Mouse (Mus musculus) cerebellum, adult 8-10 months (tissue): ENCODE data around the gene Mindy2.

Source experiments
- DNase-seq: peaks from one replicate; pipeline ENCODE4 v3.0.0; 2022

The Mindy2 gene

DNA sequence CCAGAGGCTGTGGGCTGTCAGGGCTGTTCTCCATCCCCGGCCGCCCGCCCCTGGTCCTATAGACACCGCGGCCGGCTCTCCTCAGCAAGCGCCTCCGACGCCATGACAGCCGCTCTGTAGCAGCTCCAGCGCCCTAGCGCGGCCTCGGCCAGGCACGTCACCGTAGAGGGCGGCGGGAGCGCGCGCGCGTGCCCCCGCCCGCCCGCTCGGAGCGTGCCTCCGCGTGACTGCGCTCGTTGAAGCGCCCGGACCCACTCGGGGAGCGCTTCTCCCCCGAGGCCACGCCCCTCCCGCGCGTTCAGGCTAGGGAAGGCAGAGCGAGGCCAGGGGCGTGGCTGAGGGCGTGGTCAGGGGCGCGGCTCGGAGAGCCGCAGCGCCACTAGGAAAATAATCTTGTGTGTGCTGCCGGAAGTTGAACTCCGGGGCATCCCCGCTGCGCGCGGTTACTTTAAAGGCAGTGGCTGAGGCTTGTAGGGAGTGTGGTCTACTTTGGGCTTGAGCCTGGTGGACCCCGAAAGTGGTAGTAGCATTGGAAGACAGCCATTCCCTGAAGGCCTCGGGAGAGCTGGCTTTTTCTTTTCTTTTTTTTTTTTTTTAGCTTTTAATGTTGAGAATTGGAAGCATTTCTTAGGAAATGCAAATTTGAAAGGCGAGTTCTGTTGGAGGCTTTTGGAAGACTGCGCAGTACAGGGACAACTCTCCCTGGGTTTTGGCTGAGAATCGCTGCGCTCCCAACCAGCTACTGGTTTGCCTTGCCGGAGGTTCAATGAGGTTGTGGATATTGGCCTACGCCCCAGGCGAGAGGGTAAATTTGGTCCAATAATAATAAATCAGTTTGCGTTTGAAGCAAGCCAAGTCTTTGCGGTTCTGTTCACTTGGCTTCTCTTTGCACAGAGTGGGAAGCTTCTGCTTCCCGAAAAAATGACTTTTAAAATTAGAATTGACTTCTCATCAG lies at the start of gene Mindy2:
TSS of gene Mindy2 (minus strand) at position 162 of the 955 bp plus-strand sequence.
- DNase-seq, result peak; percentile 98

DNA sequence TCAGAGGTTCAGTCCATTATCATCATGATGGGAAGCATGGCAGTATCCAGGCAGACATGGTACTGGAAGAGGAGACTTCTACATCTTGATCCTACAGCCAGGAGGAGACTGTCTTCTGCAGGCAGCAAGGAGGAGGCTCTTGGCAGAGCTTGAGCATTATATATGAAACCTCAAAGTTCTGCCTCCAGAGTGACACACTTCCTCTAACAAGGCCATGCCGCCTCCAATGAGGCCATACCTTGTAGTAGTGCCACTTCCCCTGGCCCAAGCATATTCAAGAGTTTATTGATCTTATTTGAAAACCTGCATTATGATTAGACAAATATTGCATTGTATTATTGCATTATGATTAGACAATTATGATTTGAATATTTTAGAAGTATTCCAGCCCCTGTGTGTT lies 49.5 kb upstream of the Mindy2 start:
- DNase-seq, result no peak

DNA sequence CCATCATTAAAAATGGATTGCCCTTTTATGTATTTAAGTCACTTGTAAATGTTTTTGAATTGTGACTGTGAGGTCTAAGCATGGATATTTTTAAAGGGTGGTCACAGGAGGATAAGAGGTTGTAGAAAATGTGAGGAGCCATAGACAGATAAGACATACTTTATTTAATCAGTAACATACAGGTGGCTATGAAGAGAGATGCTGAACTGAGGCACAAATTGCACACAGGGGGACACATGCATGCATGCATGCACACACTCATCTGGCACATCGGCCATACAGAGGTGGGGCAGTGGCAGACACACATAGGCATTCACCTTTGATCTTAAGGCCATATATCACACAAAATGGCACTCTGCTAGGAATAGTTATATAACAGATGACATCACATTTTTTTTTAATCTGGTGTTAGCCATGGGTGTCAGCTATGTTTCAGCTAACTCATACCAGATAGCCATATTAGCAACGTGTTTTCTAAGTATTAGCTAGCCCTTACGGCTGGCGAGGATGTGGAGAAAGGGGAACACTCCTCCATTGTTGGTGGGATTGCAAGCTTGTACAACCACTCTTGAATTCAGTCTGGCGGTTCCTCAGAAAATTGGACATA lies 46.7 kb upstream of the Mindy2 start:
- no peak for DNase-seq

DNA sequence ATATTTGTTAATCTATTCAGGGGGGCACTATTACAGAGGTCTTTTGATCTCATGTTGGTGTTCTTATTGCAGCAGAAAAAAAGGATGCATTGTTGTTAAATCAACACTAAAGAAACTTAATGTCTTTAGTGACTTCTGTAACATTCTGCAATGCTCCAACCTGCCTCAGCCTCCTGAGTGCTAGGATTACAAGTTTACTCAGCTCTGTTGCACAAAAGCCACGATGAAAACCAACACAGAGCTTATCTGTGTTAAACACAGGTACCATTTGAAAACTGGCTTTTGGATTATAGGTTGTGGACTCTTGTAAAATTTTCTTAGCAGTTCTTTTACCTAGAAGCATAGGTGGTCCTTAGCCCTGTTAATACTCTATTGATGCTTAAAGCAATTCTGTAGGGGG lies 41.1 kb upstream of the Mindy2 start:
- DNase-seq, result no peak

DNA sequence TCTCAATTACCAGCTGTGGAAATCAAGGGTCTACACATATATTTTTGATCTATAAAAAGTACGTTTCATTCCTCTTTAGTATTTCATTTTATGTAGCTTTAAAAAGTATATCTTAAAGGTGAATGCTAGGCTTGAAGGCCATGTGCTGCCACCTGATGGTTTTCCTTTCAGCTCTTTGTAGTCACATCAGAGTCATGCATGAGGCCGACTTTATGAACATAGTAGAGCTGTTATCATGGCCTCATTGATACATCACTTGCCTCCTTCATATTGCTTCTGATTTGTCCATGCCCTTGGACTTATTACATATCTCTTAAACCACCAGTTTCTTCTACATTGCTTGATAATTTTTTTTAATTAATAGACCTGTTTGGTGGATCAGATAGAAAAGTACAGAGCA lies 38.7 kb upstream of the Mindy2 start:
- DNase-seq, result no peak

DNA sequence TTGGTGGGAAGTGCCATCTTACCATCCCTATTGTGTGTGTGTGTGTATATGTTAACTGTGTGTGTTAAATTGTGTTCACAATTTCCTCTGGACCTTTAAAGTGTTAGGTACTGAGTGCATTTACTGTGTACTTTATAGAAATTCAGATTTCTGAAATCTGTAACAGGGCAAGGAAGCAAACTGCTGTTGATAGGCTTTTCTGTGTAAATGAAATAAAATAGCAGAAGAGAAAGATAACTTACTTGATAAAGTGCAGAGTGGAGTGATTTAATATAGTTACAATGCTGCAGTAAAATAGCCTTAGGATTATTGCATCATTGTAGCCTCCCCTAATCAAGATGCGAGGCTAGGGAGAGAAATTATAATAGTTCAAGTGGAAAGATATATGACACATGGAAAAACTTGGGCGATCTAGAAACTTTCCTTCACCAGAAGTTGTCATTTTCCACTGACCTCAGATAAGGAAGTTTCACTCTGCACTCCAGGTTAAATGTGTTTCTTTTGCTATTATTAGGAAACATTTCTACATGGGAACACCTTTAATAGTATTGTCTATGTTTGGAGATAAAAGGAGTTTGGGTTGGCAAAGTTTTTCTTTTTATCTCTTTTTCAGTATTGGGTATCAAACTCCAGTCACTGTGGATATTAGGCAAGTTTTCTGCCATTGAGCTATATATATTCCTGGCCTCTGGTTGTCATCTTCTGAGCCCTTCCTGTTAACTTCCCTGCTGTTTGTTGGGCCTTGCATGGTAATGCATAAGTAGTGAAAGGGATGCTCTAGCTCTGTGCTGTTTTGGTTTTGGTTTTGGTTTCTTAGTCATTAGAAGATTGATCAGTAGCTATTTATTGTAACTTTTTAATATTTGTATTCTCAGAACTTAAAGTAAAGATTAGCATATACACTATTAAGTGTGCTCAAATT lies 35.1 kb upstream of the Mindy2 start:
- no peak for DNase-seq

DNA sequence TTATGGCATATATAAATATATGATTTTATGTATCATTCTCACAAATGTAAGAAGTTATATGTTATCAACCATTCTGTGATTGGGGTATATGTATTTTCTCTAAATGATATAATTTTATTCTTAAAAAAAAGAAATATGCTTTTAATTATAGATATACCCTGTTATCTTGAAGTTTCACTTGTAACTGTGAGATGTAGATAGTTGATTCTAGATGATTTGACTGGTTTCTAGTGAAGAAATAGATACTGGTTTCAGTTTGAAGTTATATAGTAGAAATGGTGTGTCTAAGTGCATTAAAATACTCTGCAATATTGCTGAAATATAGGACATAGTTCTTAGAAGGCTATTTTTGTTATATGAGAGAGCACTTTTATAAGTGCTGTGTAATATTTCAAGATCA lies 33.6 kb upstream of the Mindy2 start:
- DNase-seq, result no peak

DNA sequence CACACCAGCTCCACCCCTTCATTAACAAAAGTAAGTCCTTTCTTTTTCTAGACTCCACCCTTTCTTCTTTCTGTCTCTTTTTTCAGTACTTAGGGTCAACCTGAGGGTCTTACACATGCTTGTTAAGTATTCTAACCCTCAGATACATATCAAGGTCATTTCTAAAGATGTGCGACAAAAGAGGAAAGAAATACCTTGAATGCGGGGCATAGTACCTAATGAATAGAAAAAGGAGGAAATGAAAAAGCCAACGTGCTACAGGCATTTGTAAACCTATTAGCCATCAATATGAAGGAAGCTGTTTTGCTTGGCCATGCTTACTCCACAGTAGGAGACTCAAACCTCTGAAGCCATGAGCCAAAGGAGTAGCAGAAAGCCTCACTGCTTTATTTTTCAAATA lies 33.0 kb upstream of the Mindy2 start:
- no peak for DNase-seq

DNA sequence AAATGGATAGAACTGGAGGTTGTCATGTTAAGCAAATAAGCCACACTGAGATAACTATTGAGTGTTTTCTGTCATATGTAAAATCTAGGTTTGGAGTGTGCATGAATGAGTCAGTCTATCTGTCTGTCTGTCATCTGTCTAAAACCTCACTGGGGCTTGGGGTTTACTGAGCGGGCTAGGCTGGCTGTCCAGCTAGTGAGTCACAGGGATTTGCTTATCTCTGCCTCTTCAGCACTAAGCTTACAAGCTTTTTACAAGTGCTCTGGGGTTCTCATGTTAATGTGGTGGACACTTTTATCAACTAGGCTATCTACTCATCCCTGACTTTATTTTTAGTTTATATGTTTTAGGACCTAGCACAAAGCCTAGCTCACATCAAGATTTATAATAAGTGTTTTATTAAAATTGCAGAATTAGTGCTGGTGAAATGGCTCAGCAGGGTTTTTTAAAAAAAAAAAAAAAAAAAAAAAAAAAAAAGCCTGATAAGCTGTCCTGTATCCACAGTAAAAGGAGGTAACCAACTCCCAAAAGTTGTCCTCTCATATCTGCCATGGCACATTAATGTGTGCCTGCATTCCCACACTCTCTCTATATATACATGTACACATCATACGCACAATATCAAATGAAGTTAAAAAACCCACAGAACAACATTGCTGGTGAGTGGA lies 31.5 kb upstream of the Mindy2 start:
- no peak for DNase-seq

DNA sequence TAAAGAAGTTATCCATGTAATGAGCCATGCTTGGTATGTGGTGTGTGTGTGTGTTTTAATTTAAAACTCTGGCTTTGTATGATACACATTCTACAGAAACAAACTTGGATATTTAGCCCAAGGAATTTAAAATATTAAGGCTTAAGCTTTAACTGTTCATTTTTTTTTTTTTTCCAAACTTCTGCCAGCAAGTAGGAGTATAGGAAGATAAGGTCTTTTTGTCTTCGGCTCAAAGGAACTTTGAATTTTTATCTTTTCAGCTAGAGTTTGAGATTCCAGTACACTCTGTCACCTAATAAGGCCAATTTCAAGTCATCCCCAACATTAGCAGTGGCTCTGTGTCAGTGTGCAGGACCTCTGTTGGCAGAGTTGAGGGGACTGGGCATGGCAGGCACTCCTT lies 25.2 kb upstream of the Mindy2 start:
- DNase-seq, result no peak

DNA sequence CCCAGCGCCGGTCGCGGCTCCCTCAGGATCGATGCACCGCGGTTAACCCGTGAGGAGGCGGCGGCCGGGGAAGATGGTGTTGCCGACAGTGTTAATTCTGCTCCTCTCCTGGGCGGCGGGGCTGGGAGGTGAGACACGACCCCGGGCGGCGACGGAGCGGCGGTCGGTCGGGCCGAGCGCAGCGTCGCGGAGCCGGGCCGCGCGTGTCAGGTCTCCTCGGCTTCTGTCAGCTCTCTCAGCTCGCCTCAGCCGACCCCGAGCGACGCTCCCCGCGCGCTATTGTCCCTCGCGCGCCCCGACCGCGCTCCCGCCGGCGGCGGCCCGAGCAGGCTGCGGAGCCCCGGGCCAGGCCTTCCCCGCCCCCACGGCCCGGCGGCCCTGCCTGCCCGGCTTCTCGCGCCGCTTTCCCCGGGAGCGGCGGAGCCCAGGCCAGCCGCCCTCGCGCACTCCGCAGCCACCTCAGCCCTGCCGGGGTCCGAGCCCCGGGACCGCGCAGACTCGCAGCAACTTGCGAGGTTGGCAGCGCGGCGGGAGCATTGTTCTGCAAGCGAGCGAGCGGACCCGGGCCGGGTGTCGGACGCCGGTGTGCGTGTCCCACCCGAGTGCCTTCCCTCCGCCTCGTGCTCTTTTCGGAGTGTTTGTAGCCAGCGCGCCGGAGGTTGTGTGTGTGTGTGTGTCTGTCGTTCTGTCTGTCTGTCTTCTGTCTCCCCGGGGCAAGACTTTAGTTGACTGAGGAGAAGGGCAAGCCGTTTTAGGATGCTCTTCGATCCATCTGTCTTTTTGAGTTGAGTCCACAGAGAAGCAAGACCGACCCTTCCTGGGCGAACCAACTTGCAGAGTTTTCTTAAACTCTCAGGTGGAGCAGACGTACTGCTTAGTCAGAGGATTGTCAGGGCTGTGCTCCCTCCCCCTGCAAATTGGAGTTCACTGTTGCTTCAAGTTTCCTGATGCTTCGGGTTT lies 22.4 kb upstream of the Mindy2 start:
- peak; percentile 64 for DNase-seq

DNA sequence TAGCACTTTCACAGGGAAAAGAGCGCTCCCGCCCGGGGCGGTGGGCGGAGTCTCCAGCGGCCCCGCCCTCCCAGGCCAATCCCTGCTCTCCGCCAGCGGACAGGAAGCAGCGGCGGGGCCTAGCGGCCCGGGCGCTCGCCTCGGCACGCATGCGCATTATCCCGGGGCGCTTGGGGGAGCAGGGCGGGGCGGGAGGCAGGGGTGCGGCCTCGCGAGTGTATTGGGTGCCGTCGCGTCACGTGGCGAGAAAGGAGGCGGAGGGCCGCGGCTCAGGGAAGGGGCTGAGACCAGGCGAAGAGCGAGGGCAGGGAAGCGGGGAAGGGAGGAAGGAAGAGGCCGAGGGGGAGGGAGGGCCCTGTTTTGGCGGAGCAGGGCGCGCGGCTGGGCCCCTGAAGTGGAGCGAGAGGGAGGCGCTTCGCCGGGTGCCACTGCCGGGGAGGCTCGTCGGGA lies 21.7 kb upstream of the Mindy2 start, which contains the start of gene Adam10:
TSS of gene Adam10 (plus strand) at position 316 of the 450 bp plus-strand sequence.
- peak; percentile 99 for DNase-seq

DNA sequence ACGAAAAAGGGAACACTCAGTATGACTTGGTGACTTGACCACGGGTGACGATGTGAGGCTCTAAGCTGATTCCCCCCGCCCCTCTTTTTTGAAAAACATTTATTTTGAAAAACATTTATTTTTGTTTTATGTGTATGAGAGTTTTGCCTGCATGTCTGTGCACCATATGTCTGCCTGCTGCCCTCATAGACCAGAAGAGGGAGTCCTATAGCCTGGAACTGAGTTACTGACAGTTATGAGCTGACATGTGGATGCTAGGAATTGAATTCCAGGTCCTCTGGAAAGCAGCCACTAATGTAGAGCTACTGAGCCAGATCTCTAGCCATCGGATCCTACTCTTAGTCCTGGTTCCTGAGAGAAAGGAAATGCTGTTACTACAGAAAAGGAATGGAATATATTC lies 19.0 kb upstream of the Mindy2 start:
- no peak for DNase-seq

DNA sequence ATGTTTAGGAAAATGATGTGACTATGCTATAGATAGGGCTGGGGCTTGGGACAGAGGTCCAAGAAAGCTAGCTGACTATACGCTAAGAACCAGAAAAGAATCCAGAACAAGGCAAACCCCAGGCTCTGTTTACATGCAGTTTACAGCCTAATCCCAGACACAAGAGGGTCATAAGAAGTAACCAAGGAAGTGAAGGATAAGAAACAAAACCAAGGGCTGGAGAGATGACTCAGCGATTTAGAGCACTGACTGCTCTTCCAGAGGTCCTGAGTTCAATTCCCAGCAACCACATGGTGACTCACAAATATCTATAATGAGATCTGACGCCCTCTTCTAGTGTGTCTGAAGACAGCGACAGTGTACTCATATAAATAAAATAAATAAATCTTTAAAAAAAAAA lies 18.1 kb upstream of the Mindy2 start:
- no peak for DNase-seq

DNA sequence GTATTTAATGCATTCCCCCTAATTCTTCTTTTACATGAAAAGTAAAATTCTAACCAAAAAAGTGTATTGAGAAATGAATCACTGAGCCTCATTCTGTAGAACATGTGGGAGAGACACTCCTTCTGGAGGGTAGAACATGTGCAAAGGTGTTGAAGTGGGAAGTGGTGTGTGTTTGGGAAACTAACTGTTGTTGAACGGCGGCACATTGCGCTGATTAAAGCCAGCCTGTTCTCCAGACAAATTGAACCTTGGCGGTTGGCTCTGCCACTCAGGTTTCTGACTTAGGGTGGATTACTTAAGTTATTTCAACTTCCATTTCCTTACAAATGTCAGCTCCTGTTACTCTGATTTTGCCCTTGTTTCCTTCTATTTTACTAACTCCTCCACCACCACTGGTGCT lies 16.7 kb upstream of the Mindy2 start:
- DNase-seq, result no peak

DNA sequence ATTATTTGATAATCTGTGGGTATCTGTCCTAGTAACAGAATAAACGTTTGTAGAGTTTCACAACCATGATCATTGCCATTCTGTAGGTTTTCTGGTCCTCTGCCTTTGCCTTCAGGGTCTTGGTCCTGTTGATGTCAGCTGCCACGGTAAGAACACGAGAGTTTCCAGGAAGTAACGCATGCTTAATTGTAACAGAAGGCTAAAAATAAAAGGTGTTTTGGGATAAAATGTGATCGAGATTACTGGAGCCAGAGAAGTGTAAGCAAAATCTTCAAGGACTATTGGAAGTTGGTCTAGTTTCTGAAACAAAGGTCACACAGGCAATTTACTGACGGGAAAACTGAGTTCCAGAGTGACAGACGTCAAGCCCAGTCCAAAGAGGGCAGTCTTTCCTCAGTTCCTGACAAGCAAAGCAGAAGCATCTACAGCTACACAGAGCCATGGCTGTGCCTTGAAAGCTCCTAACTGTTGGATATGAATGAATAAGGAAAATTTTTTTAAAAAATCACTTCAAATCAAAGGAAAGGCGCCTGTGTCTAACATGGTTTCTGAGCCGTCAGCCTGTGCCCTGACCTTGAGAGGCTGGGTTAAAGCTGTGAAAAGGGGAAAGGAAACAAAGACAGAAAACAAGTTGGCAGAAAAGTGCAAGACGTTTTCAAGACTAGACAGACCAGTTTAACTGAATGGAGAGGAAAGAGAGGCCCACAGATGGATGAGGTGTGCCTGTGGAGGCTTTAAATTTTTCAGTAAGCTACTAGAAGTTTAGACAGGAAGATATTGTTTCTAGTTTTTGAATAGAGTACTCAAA lies 15.0 kb upstream of the Mindy2 start:
- DNase-seq, result no peak

DNA sequence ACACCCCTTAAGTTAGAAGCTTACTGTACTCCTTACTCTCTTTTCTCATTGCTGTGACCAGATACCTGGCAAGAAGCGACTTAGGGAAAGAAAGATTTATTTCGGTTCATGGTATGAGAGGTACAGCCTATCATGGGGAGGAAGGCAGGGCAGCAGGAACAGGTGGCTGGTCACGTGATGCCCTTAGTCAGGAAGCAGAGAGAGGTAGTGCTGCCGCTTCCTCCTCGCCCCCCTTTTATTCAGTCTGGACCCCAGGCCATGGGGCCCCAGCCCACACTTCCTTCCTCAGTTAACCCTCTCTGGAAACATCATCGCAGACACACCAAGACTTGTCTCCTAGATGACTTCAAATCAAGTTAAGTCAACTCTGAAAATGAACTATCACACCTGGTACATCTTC lies 14.3 kb upstream of the Mindy2 start:
- no peak for DNase-seq

DNA sequence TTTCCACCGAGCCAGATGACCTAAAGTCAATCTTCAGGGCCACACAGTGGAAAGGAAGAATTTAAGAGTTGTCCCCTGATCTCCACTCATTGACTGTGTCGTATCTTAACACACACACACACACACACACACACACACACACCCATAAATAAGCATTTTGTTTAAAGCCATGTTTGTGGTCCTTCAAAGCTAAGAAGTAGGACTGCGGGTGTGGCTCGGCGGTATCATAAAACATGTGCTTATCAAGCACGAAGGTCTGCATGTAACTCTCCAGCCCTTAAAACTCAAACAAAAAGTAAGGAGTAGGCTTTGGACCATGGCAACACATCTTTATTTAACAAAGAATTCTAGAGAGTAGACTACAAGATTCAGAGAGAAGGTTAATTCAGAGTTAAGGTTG lies 13.4 kb upstream of the Mindy2 start:
- DNase-seq, result no peak

DNA sequence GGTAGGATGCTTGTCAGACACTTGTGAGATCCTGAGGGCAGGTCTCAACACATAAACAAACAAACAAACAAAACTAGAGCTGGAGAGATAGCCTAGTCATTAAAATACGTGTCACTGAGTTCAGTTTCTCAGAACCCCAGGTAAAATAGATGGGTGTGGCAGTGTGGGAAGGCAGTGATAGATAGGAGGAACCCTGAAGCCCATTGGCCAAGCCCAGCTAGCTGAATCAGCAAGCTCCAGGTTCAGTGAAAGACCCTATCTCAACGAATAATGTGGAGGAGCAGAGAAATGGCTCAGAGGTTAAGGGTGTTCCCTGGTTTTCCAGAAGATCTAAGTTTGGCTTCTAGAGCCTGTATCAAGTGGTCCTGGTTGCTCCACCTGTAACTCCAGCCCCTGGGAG lies 12.2 kb upstream of the Mindy2 start:
- DNase-seq, result no peak

DNA sequence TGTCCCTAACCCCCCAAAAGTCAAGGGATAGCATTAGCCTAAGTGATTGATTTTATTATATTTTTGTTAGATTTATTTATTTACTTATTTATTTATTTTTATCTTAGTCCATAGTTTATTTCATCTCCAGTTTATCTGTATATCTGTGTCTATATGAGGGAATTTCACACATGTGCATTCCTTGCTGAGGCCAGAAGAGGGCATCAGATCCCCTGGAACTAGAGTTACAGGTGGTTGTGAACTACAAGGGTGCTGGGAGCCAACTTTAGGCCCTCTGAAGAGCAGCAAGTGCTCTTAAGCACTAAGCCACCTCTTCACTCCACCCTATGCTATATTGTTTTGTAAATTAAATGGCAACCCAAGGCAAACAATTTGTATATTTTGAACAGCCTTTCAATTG lies 11.1 kb upstream of the Mindy2 start:
- DNase-seq, result no peak

DNA sequence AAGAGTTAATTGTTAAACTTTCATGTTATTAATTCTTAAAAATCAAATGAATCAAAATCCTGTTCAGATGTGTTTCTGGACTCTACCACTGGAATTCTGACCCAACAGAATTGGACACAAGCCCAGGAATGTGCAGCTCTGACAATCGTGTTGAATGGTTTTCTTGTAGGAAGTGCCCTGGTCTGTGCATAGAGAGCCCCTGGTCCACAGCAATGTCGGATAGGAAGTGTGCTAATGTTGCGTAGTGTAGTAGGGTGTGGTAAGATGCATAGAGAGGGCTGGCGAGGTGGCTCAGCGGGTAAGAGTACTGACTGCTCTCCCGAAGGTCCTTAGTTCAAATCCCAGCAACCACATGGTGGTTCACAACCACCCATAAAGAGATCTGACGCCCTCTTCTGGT lies 9.8 kb upstream of the Mindy2 start:
- DNase-seq, result no peak
